Mouse (Mus musculus): ENCODE data around the gene Rbm19. TPM values are rescaled to one million over a fixed set of nuclear protein-coding genes. Genes with fewer than 3 reads are reported as not detected.

The Rbm19 gene
- 9.4 and 10.8 TPM in 2 replicates for polyA plus RNA-seq (2015; fragmentation: Nextera tagmentation; extraction: Ambion mirVana)

GRCm38 (mm10) chr5:120116261-120117050, at the start of gene Rbm19:
Gene Rbm19 (plus strand): TSS chr5:120116465.
- no peak within 1 kb of the TSS for H3K27ac ChIP-seq (replicated peaks)
- DNase-seq (ENCODE audit: low spot score) = peak; percentile 94
- ATAC-seq (ENCODE audit: low FRiP score, low TSS enrichment) = peak; percentile 91
- H3K9me3 ChIP-seq (ENCODE audit: control insufficient read depth, low read length) = no peaks in the 10 kb centered on the region
- H3K4me1 ChIP-seq (replicated peaks; ENCODE audit: control insufficient read depth, insufficient read depth) = peaks cover 2% of the 10 kb centered on the region; the same call in 1 of the 2 replicates
- peak within 1 kb of the TSS; percentile 77 for H3K4me3 ChIP-seq (ENCODE audit: low read depth, low read length)
- TF ChIP-seq CTCF (IDR thresholded peaks at IDR 0.05; ENCODE audit: low read depth) (peak; percentile 64), EP300 (optimal IDR thresholded peaks at IDR 0.05) (peak; percentile 53)
- 1% methylated on average over 46 of the region's 46 CpGs for WGBS
- H3K36me3 ChIP-seq (ENCODE audit: control insufficient read depth, insufficient read depth, low read length) = peaks cover 6% of the 10 kb centered on the region; the same call in 1 of the 2 replicates
- no peaks in the 10 kb centered on the region for H3K27me3 ChIP-seq (ENCODE audit: control insufficient read depth, insufficient read depth, low read length)
- peak within 1 kb of the TSS; percentile 89 for H3K4me2 ChIP-seq (replicated peaks; ENCODE audit: low read depth)
- peak within 1 kb of the TSS; percentile 75 for H3K9ac ChIP-seq (ENCODE audit: low read length)

GRCm38 (mm10) chr5:120067266-120067665, 49.0 kb upstream of the Rbm19 start:
- H3K4me3 ChIP-seq (ENCODE audit: low read depth, low read length) = no peak overlapping the region
- no peaks in the 10 kb centered on the region for H3K27me3 ChIP-seq (ENCODE audit: control insufficient read depth, insufficient read depth, low read length)
- TF ChIP-seq CTCF (IDR thresholded peaks at IDR 0.05; ENCODE audit: low read depth) (no peak), EP300 (optimal IDR thresholded peaks at IDR 0.05) (no peak)
- ATAC-seq (ENCODE audit: low FRiP score, low TSS enrichment) (no peak), DNase-seq (ENCODE audit: low spot score) (no peak)
- no peaks in the 10 kb centered on the region for H3K9me3 ChIP-seq (ENCODE audit: control insufficient read depth, low read length)
- 15% methylated on average over 6 of the region's 6 CpGs for WGBS
- H3K4me2 ChIP-seq (replicated peaks; ENCODE audit: low read depth) = no peak overlapping the region
- no peaks in the 10 kb centered on the region for H3K4me1 ChIP-seq (replicated peaks; ENCODE audit: control insufficient read depth, insufficient read depth)
- H3K36me3 ChIP-seq (ENCODE audit: control insufficient read depth, insufficient read depth, low read length) = no peaks in the 10 kb centered on the region
- H3K27ac ChIP-seq (replicated peaks) = no peak overlapping the region
- no peak overlapping the region for H3K9ac ChIP-seq (ENCODE audit: low read length)

- no peaks in the 10 kb centered on the region for H3K27me3 ChIP-seq (ENCODE audit: control insufficient read depth, insufficient read depth, low read length)
- WGBS = 22% methylated on average over 9 of the region's 9 CpGs
- no peak overlapping the region for H3K4me2 ChIP-seq (replicated peaks; ENCODE audit: low read depth)
- TF ChIP-seq CTCF (IDR thresholded peaks at IDR 0.05; ENCODE audit: low read depth) (no peak), EP300 (optimal IDR thresholded peaks at IDR 0.05) (no peak)
- H3K36me3 ChIP-seq (ENCODE audit: control insufficient read depth, insufficient read depth, low read length) = no peaks in the 10 kb centered on the region
- no peak overlapping the region for H3K27ac ChIP-seq (replicated peaks)
- no peak for DNase-seq (ENCODE audit: low spot score)
- H3K9me3 ChIP-seq (ENCODE audit: control insufficient read depth, low read length) = no peaks in the 10 kb centered on the region
- H3K4me3 ChIP-seq (ENCODE audit: low read depth, low read length) = no peak overlapping the region
- no peak overlapping the region for H3K9ac ChIP-seq (ENCODE audit: low read length)
- no peak for ATAC-seq (ENCODE audit: low FRiP score, low TSS enrichment)
- no peaks in the 10 kb centered on the region for H3K4me1 ChIP-seq (replicated peaks; ENCODE audit: control insufficient read depth, insufficient read depth)
Measured at GRCm38 (mm10) chr5:120074101-120074500, 42.2 kb upstream of the Rbm19 start.

GRCm38 (mm10) chr5:120080027-120080426, 36.2 kb upstream of the Rbm19 start:
- WGBS = 33% methylated on average over 9 of the region's 9 CpGs

GRCm38 (mm10) chr5:120080468-120080867, 35.8 kb upstream of the Rbm19 start:
- 78% methylated on average over 6 of the region's 6 CpGs for WGBS
- DNase-seq (ENCODE audit: low spot score) = no peak
- Histone ChIP-seq H3K4me1 (replicated peaks; ENCODE audit: control insufficient read depth, insufficient read depth) (no peaks in the 10 kb centered on the region), H3K36me3 (ENCODE audit: control insufficient read depth, insufficient read depth, low read length) (no peaks in the 10 kb centered on the region), H3K9ac (ENCODE audit: low read length) (no peak overlapping the region), H3K27ac (replicated peaks) (no peak overlapping the region), H3K27me3 (ENCODE audit: control insufficient read depth, insufficient read depth, low read length) (no peaks in the 10 kb centered on the region), H3K4me3 (ENCODE audit: low read depth, low read length) (no peak overlapping the region), H3K4me2 (replicated peaks; ENCODE audit: low read depth) (no peak overlapping the region), H3K9me3 (ENCODE audit: control insufficient read depth, low read length) (no peaks in the 10 kb centered on the region)
- no peak for ATAC-seq (ENCODE audit: low FRiP score, low TSS enrichment)
- no peak for TF ChIP-seq CTCF (IDR thresholded peaks at IDR 0.05; ENCODE audit: low read depth)
- TF ChIP-seq EP300 (optimal IDR thresholded peaks at IDR 0.05) = no peak

More at GRCm38 (mm10) chr5:120080027-120080426, 36.2 kb upstream of the Rbm19 start:
- ATAC-seq (ENCODE audit: low FRiP score, low TSS enrichment) = no peak
- H3K4me3 ChIP-seq (ENCODE audit: low read depth, low read length) = no peak overlapping the region
- no peaks in the 10 kb centered on the region for H3K9me3 ChIP-seq (ENCODE audit: control insufficient read depth, low read length)
- no peak overlapping the region for H3K4me2 ChIP-seq (replicated peaks; ENCODE audit: low read depth)
- H3K36me3 ChIP-seq (ENCODE audit: control insufficient read depth, insufficient read depth, low read length) = no peaks in the 10 kb centered on the region
- no peaks in the 10 kb centered on the region for H3K27me3 ChIP-seq (ENCODE audit: control insufficient read depth, insufficient read depth, low read length)
- no peak overlapping the region for H3K9ac ChIP-seq (ENCODE audit: low read length)
- H3K27ac ChIP-seq (replicated peaks) = no peak overlapping the region
- TF ChIP-seq EP300 (optimal IDR thresholded peaks at IDR 0.05) (no peak), CTCF (IDR thresholded peaks at IDR 0.05; ENCODE audit: low read depth) (no peak)
- H3K4me1 ChIP-seq (replicated peaks; ENCODE audit: control insufficient read depth, insufficient read depth) = no peaks in the 10 kb centered on the region
- no peak for DNase-seq (ENCODE audit: low spot score)

- DNase-seq (ENCODE audit: low spot score) (peak; percentile 91), ATAC-seq (ENCODE audit: low FRiP score, low TSS enrichment) (0 out of 2 replicates have a peak, but pooled peaks have one; percentile 50)
- H3K27me3 ChIP-seq (ENCODE audit: control insufficient read depth, insufficient read depth, low read length) = no peaks in the 10 kb centered on the region
- 1% methylated on average over 16 of the region's 16 CpGs for WGBS
- no peaks in the 10 kb centered on the region for H3K9me3 ChIP-seq (ENCODE audit: control insufficient read depth, low read length)
- H3K36me3 ChIP-seq (ENCODE audit: control insufficient read depth, insufficient read depth, low read length) = no peaks in the 10 kb centered on the region
- no peaks in the 10 kb centered on the region for H3K4me1 ChIP-seq (replicated peaks; ENCODE audit: control insufficient read depth, insufficient read depth)
- H3K4me3 ChIP-seq (ENCODE audit: low read depth, low read length) = no peak overlapping the region
- no peak overlapping the region for H3K27ac ChIP-seq (replicated peaks)
- no peak for TF ChIP-seq EP300 (optimal IDR thresholded peaks at IDR 0.05)
- peak; percentile 98 for TF ChIP-seq CTCF (IDR thresholded peaks at IDR 0.05; ENCODE audit: low read depth)
- no peak overlapping the region for H3K9ac ChIP-seq (ENCODE audit: low read length)
- no peak overlapping the region for H3K4me2 ChIP-seq (replicated peaks; ENCODE audit: low read depth)
Measured at GRCm38 (mm10) chr5:120088561-120088960, 27.7 kb upstream of the Rbm19 start.

Data from stomach, postnatal 0 days (tissue).